8 mouse cellular contexts compared by ENCODE assay signal in the genomic region with DNA sequence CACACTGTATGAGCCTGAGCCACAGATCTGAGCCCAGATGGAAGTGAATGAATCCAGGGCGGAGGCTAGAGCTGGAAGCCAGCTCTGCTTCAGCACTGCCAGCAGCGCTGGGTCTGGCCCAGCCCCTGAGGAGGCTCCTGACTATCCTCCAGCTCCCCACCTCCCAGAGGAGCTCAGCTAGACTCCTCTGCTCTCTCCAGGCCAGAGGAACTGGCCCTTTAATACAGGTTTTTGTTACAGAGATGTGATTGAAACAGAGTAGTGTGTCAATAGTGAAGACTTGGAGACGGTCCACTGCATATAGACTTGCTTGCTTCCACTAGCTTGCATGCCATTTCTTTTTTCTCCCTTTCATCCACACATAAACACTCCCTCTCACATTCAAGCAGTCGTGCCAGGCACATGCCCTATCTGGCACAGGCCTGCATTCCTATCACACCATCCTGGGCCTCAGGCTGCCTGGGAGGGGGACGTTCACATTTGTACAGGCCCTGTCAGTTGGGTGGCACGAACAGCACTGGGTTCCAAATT. TPM values are rescaled to one million over a fixed set of nuclear protein-coding genes. Genes with fewer than 3 reads are reported as not detected.
DNase-seq lines count a peak whose midpoint lies in the region; ATAC-seq lines count a peak whose summit lies in the region.

No protein-coding gene starts in this region.

- intact Hi-C loops in gastrocnemius, postnatal 14 days (cut with DNase I; ENCODE audit: low total_unique reads) = no loop called here

- 0 out of 2 replicates have a peak, but pooled peaks cover 3% of the 10 kb centered on the region for H3K27me3 ChIP-seq in forebrain, embryonic 15.5 days
- peaks cover 6% of the 10 kb centered on the region; the same call in 1 of the 2 replicates for H3K27me3 ChIP-seq in forebrain, embryonic 11.5 days (ENCODE audit: control insufficient read depth, insufficient read depth, low read length)
- peaks cover 6% of the 10 kb centered on the region for H3K27me3 ChIP-seq in neural tube, embryonic 13.5 days

- H3K4me1 ChIP-seq in forebrain, embryonic 15.5 days = peaks cover 19% of the 10 kb centered on the region
- peaks cover 7% of the 10 kb centered on the region for H3K4me1 ChIP-seq in forebrain, embryonic 11.5 days (replicated peaks; ENCODE audit: control insufficient read depth, insufficient read depth, low read length)
- H3K4me1 ChIP-seq in neural tube, embryonic 13.5 days (replicated peaks) = peaks cover 17% of the 10 kb centered on the region

- peaks cover 4% of the 10 kb centered on the region; the same call in 1 of the 2 replicates for H3K36me3 ChIP-seq in forebrain, embryonic 15.5 days
- no peaks in the 10 kb centered on the region for H3K36me3 ChIP-seq in forebrain, embryonic 11.5 days (ENCODE audit: control insufficient read depth, insufficient read depth, low read length)
- no peaks in the 10 kb centered on the region for H3K36me3 ChIP-seq in neural tube, embryonic 13.5 days

- DNase-seq in forebrain, embryonic 11.5 days (ENCODE audit: low spot score) = no peak
- DNase-seq in neural tube, embryonic 10.5 days (ENCODE audit: extremely low spot score, low spot score) = no peak
- DNase-seq in gastrocnemius, postnatal 14 days = peak; percentile 83
- DNase-seq in layer of hippocampus, adult 9-11 months = peak; percentile 73
- no peak for DNase-seq in ovary, postnatal 14 days (ENCODE audit: low spot score)
- DNase-seq in retina, postnatal 1 day = no peak

- WGBS in forebrain, embryonic 15.5 days = 46% methylated on average over 6 of the region's 6 CpGs
- WGBS in forebrain, embryonic 11.5 days = 74% methylated on average over 6 of the region's 6 CpGs
- WGBS in neural tube, embryonic 13.5 days = 70% methylated on average over 6 of the region's 6 CpGs

- no peak overlapping the region for H3K9ac ChIP-seq in forebrain, embryonic 15.5 days (replicated peaks)
- H3K9ac ChIP-seq in forebrain, embryonic 11.5 days (ENCODE audit: low read length) = no peak overlapping the region
- no peak overlapping the region for H3K9ac ChIP-seq in neural tube, embryonic 13.5 days

- peak overlapping the region; percentile 39 for H3K27ac ChIP-seq in forebrain, embryonic 15.5 days (replicated peaks)
- H3K27ac ChIP-seq in forebrain, embryonic 11.5 days (ENCODE audit: low read depth, low read length) = no peak overlapping the region
- H3K27ac ChIP-seq in neural tube, embryonic 13.5 days (replicated peaks) = no peak overlapping the region

- H3K4me3 ChIP-seq in forebrain, embryonic 15.5 days = no peak overlapping the region
- H3K4me3 ChIP-seq in forebrain, embryonic 11.5 days (ENCODE audit: low read depth, low read length) = no peak overlapping the region
- no peak overlapping the region for H3K4me3 ChIP-seq in neural tube, embryonic 13.5 days

- ATAC-seq in forebrain, embryonic 15.5 days (replicated peaks) = peak; percentile 28; the same call in 1 of the 2 replicates
- no peak for ATAC-seq in forebrain, embryonic 11.5 days (replicated peaks; ENCODE audit: low FRiP score)
- 0 out of 2 replicates have a peak, but pooled peaks have one; percentile 16 for ATAC-seq in neural tube, embryonic 13.5 days (ENCODE audit: low read depth)

- no peaks in the 10 kb centered on the region for H3K9me3 ChIP-seq in forebrain, embryonic 15.5 days
- H3K9me3 ChIP-seq in forebrain, embryonic 11.5 days (ENCODE audit: control insufficient read depth, low read length) = no peaks in the 10 kb centered on the region
- no peaks in the 10 kb centered on the region for H3K9me3 ChIP-seq in neural tube, embryonic 13.5 days

- no peak overlapping the region for H3K4me2 ChIP-seq in forebrain, embryonic 15.5 days (replicated peaks)
- H3K4me2 ChIP-seq in forebrain, embryonic 11.5 days (ENCODE audit: low read depth, low read length, severe bottlenecking) = no peak overlapping the region
- no peak overlapping the region for H3K4me2 ChIP-seq in neural tube, embryonic 13.5 days

RNA-seq across cellular contexts. Expression of gene Myo1c, which starts 2.6 kb away (rescaled TPM):
- polyA plus RNA-seq in forebrain, embryonic 15.5 days (2015; fragmentation: Nextera tagmentation; extraction: Ambion mirVana) = 9.2 and 11.1 TPM in 2 replicates
- polyA plus RNA-seq in forebrain, embryonic 11.5 days (2014; fragmentation: Nextera tagmentation; extraction: Ambion mirVana) = 13.8 and 15.1 TPM in 2 replicates
- polyA plus RNA-seq in neural tube, embryonic 13.5 days (2015; fragmentation: Nextera tagmentation; extraction: Ambion mirVana) = 10.7 and 12.9 TPM in 2 replicates
- total RNA-seq in gastrocnemius, postnatal 14 days (2021) = 10 to 100 TPM; 50.5 to 51.8 TPM

RNA-seq across cellular contexts. Expression of gene Inpp5k, which starts 17.0 kb away (rescaled TPM):
- polyA plus RNA-seq in forebrain, embryonic 15.5 days (2015; fragmentation: Nextera tagmentation; extraction: Ambion mirVana) = 47.2 and 47.4 TPM in 2 replicates
- 20.8 and 24.6 TPM in 2 replicates for polyA plus RNA-seq in forebrain, embryonic 11.5 days (2014; fragmentation: Nextera tagmentation; extraction: Ambion mirVana)
- 39.9 and 42.8 TPM in 2 replicates for polyA plus RNA-seq in neural tube, embryonic 13.5 days (2015; fragmentation: Nextera tagmentation; extraction: Ambion mirVana)
- total RNA-seq in gastrocnemius, postnatal 14 days (2021) = 10 to 100 TPM; 17.0 to 23.0 TPM

RNA-seq across cellular contexts. Expression of gene Crk, which starts 31.3 kb away (rescaled TPM):
- polyA plus RNA-seq in forebrain, embryonic 15.5 days (2015; fragmentation: Nextera tagmentation; extraction: Ambion mirVana) = 125 and 131 TPM in 2 replicates
- 140 and 143 TPM in 2 replicates for polyA plus RNA-seq in forebrain, embryonic 11.5 days (2014; fragmentation: Nextera tagmentation; extraction: Ambion mirVana)
- polyA plus RNA-seq in neural tube, embryonic 13.5 days (2015; fragmentation: Nextera tagmentation; extraction: Ambion mirVana) = 120 and 133 TPM in 2 replicates
- 10 to 100 TPM; 44.6 to 45.4 TPM for total RNA-seq in gastrocnemius, postnatal 14 days (2021)

RNA-seq across cellular contexts. Expression of gene Pitpna, which starts 59.8 kb away (rescaled TPM):
- 92.4 and 97.7 TPM in 2 replicates for polyA plus RNA-seq in forebrain, embryonic 15.5 days (2015; fragmentation: Nextera tagmentation; extraction: Ambion mirVana)
- polyA plus RNA-seq in forebrain, embryonic 11.5 days (2014; fragmentation: Nextera tagmentation; extraction: Ambion mirVana) = 79.5 and 88.5 TPM in 2 replicates
- polyA plus RNA-seq in neural tube, embryonic 13.5 days (2015; fragmentation: Nextera tagmentation; extraction: Ambion mirVana) = 122 and 128 TPM in 2 replicates
- total RNA-seq in gastrocnemius, postnatal 14 days (2021) = 100 to 1,000 TPM; 176 to 185 TPM

Comparison
In these comparisons a context has a peak if more than half of its experiments do, and no peak if none do; other contexts are left out.
1. DNase-seq: peak in gastrocnemius, postnatal 14 days (single experiment) and layer of hippocampus, adult 9-11 months (single experiment); none in forebrain, embryonic 11.5 days (single experiment), neural tube, embryonic 10.5 days (single experiment), ovary, postnatal 14 days (single experiment) and retina, postnatal 1 day (single experiment).